In the genomic region with DNA sequence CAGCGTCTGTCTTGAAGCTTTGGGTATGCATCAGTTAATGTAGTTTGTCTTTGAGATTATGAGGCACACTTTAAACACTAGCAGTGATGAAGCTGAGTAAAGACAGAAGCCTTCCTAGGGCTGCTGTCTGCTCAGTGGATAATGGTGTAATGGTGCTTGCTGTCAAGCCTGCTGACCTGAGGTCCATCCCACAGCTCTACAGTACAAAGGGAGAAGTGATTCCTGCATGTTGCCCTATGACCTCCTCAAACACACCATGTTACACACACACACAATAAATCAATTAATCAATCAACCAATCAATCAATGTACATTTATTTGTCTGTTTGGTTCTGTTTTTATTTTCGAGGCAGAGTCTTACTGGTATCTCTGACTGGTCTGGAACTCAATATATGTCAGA, we compare ENCODE assay signal across 20 mouse cellular contexts. TPM values are rescaled to one million over a fixed set of nuclear protein-coding genes. Genes with fewer than 3 reads are reported as not detected.
DNase-seq lines count a peak whose midpoint lies in the region; ATAC-seq and TF ChIP-seq lines count a peak whose summit lies in the region.
"Had no signal": no experiment of that assay in that cellular context is flagged by ENCODE, and none has a peak within 500 bp of the region (broad histone marks: within the 10 kb centered on the region; RNA-seq: fewer than 3 reads in every experiment).

No protein-coding gene starts in this region.

- TF ChIP-seq POLR2A in liver, adult 2 months (IDR thresholded peaks at IDR 0.05; ENCODE audit: extremely low read depth, insufficient read depth, low read length), result no peak

- ATAC-seq in liver, embryonic 12.5 days, result no peak
- ATAC-seq in liver, embryonic 16.5 days (ENCODE audit: low read depth), result peak; percentile 56
- no peak for ATAC-seq in liver, embryonic 11.5 days (replicated peaks; ENCODE audit: low FRiP score)
- ATAC-seq: activated CD4-positive, CD25-positive, alpha-beta regulatory T cell, adult 4 months; CD4-positive, CD25-positive, alpha-beta regulatory T cell, adult 4 months; Patski had no signal

- no peaks in the 10 kb centered on the region for H3K79me2 ChIP-seq in liver, adult 2 months (ENCODE audit: control insufficient read depth, insufficient read depth, low read length)

- peaks cover 4% of the 10 kb centered on the region; the same call in 1 of the 2 replicates for H3K4me1 ChIP-seq in liver, adult 2 months (ENCODE audit: control insufficient read depth, insufficient read depth, low read length)
- H3K4me1 ChIP-seq in liver, embryonic 12.5 days, result no peaks in the 10 kb centered on the region
- H3K4me1 ChIP-seq in liver, embryonic 16.5 days (ENCODE audit: control insufficient read depth, low read depth, low read length), result no peaks in the 10 kb centered on the region
- no peaks in the 10 kb centered on the region for H3K4me1 ChIP-seq in liver, embryonic 11.5 days (replicated peaks; ENCODE audit: control insufficient read depth, insufficient read depth, low read length)

- no peaks in the 10 kb centered on the region for H3K36me3 ChIP-seq in liver, adult 2 months (ENCODE audit: control insufficient read depth, insufficient read depth, low read length)
- H3K36me3 ChIP-seq in liver, embryonic 12.5 days, result no peaks in the 10 kb centered on the region
- no peaks in the 10 kb centered on the region for H3K36me3 ChIP-seq in liver, embryonic 16.5 days (ENCODE audit: control insufficient read depth, insufficient read depth)
- no peaks in the 10 kb centered on the region for H3K36me3 ChIP-seq in liver, embryonic 11.5 days (ENCODE audit: control insufficient read depth, insufficient read depth, low read length)
- H3K36me3 ChIP-seq: G1E had no signal

- H3K9ac ChIP-seq in liver, adult 2 months (ENCODE audit: low read depth, low read length), result no peak overlapping the region
- H3K9ac ChIP-seq in liver, embryonic 12.5 days, result no peak overlapping the region
- H3K9ac ChIP-seq in liver, embryonic 16.5 days (ENCODE audit: low read depth, low read length), result no peak overlapping the region
- no peak overlapping the region for H3K9ac ChIP-seq in liver, embryonic 11.5 days (ENCODE audit: low read depth, low read length)

- no peak overlapping the region for H3K4me3 ChIP-seq in liver, adult 2 months (ENCODE audit: insufficient read depth, low read depth, low read length)
- H3K4me3 ChIP-seq in liver, embryonic 12.5 days, result no peak overlapping the region
- no peak overlapping the region for H3K4me3 ChIP-seq in liver, embryonic 16.5 days (ENCODE audit: low read depth, low read length)
- H3K4me3 ChIP-seq in liver, embryonic 11.5 days (ENCODE audit: low read depth, low read length), result no peak overlapping the region

- 37% methylated on average over 2 of the region's 2 CpGs for WGBS in liver, adult 2 months
- WGBS in liver, embryonic 12.5 days (ENCODE audit: insufficient replicate concordance), result 55% methylated on average over 2 of the region's 2 CpGs
- WGBS in liver, embryonic 16.5 days (ENCODE audit: insufficient replicate concordance), result 47% methylated on average over 2 of the region's 2 CpGs
- WGBS in liver, embryonic 11.5 days, result 56% methylated on average over 2 of the region's 2 CpGs

- no peak overlapping the region for H3K4me2 ChIP-seq in liver, embryonic 12.5 days
- H3K4me2 ChIP-seq in liver, embryonic 16.5 days (ENCODE audit: low read depth, low read length), result no peak overlapping the region
- H3K4me2 ChIP-seq in liver, embryonic 11.5 days, result no peak overlapping the region

- no peaks in the 10 kb centered on the region for H3K9me3 ChIP-seq in liver, embryonic 12.5 days (replicated peaks)
- no peaks in the 10 kb centered on the region for H3K9me3 ChIP-seq in liver, embryonic 16.5 days (replicated peaks; ENCODE audit: control insufficient read depth, low read length)
- no peaks in the 10 kb centered on the region for H3K9me3 ChIP-seq in liver, embryonic 11.5 days (ENCODE audit: control insufficient read depth, low read length)
- H3K9me3 ChIP-seq: G1E had no signal

- no peak for TF ChIP-seq CTCF in liver, adult 2 months (IDR thresholded peaks at IDR 0.05; ENCODE audit: low read depth, low read length)

- no peak overlapping the region for H3K27ac ChIP-seq in liver, adult 2 months (replicated peaks; ENCODE audit: insufficient read depth, low read depth, low read length)
- no peak overlapping the region for H3K27ac ChIP-seq in liver, embryonic 12.5 days
- H3K27ac ChIP-seq in liver, embryonic 16.5 days (ENCODE audit: low read length), result no peak overlapping the region
- H3K27ac ChIP-seq in liver, embryonic 11.5 days (ENCODE audit: low read depth, low read length), result no peak overlapping the region

- DNase-seq in liver, adult 2 months (ENCODE audit: extremely low read depth, low read depth, low spot score), result peak; percentile 65
- no peak for DNase-seq in liver, embryonic 11.5 days (ENCODE audit: low spot score)
- DNase-seq: adrenal gland, adult 2 months; adrenal gland, adult 8-10 months; adrenal gland, postnatal 10 days; adrenal gland, postnatal 14 days; adrenal gland, postnatal 25 days; adrenal gland, postnatal 36 days; B cell, adult 2 months; cerebellum, adult 11 months; cerebellum, adult 11-12 months; cerebellum, adult 18-20 months had no signal

- no peaks in the 10 kb centered on the region for H3K27me3 ChIP-seq in liver, adult 2 months (ENCODE audit: control insufficient read depth, insufficient read depth, low read length)
- H3K27me3 ChIP-seq in liver, embryonic 12.5 days (replicated peaks), result no peaks in the 10 kb centered on the region
- no peaks in the 10 kb centered on the region for H3K27me3 ChIP-seq in liver, embryonic 16.5 days (ENCODE audit: control insufficient read depth, insufficient read depth, low read depth, low read length)
- H3K27me3 ChIP-seq in liver, embryonic 11.5 days (replicated peaks; ENCODE audit: control insufficient read depth, insufficient read depth, low read length), result no peaks in the 10 kb centered on the region
- H3K27me3 ChIP-seq: CH12.LX, Patski had no signal

RNA-seq across cellular contexts. Expression of a gene that starts 21.6 kb away (rescaled TPM):
- total RNA-seq in liver, adult 2 months (2014; rRNA removed), result 0.09 and 0.27 TPM in 2 replicates
- polyA plus RNA-seq in liver, adult 2 months (2012; rRNA removed), result 0.14 and 0.29 TPM in 2 replicates
- 1.1 and 1.3 TPM in 2 replicates for polyA plus RNA-seq in liver, embryonic 12.5 days (2016; fragmentation: Nextera tagmentation; extraction: Ambion mirVana)
- polyA plus RNA-seq in liver, embryonic 16.5 days (2015; fragmentation: Nextera tagmentation; extraction: Ambion mirVana), result 0.19 and 0.36 TPM in 2 replicates
- 3.7 and 5.4 TPM in 2 replicates for polyA plus RNA-seq in liver, embryonic 11.5 days (2014; fragmentation: Nextera tagmentation; extraction: Ambion mirVana)
- total RNA-seq: MEL had no signal
- polyA plus RNA-seq: G1E had no signal

RNA-seq across cellular contexts. Expression of a gene that starts 21.8 kb away (rescaled TPM):
- total RNA-seq in liver, adult 2 months (2014; rRNA removed), result 1.4 and 1.9 TPM in 2 replicates
- 0.17 and 0.27 TPM in 2 replicates for polyA plus RNA-seq in liver, adult 2 months (2012; rRNA removed)
- 0.36 and 0.51 TPM in 2 replicates for polyA plus RNA-seq in liver, embryonic 12.5 days (2016; fragmentation: Nextera tagmentation; extraction: Ambion mirVana)
- 0.39 TPM in 2 replicates for polyA plus RNA-seq in liver, embryonic 16.5 days (2015; fragmentation: Nextera tagmentation; extraction: Ambion mirVana)
- 1.1 TPM in 2 replicates for polyA plus RNA-seq in liver, embryonic 11.5 days (2014; fragmentation: Nextera tagmentation; extraction: Ambion mirVana)
- polyA plus RNA-seq: adrenal gland, adult 2 months; G1E had no signal
